Mouse (Mus musculus): ENCODE data around the gene Mycl.
"Not testable (repeated sequence)": the region's sequence is repeated elsewhere in the genome, so short reads cannot be mapped to it uniquely, and the experiment has no call there.

Mycl gene

DNA sequence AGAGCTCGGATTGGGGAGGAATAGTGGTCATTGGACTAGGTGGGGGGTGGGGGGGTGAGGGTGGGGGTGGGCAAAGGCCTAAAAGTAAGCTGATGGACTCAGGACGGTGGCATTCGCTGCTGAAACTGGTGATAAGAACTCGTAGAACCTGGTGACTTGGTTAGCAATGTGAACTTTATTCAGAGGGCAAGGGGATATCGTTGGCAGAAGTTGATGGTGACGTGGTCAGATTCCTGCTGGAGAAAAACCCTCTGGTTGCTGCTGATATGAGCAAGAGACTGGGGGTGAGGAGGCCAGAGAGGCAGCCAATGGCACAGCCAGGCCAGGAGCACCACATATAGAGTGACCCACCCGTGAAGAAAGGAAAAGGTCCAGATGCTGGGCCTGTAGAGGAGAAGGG, 14.2 kb upstream of the Mycl start:
- in situ Hi-C loops (cut with MboI, MseI): no loop called here

GRCm38 (mm10) chr4:122981930-122982329, 13.5 kb upstream of the Mycl start:
- in situ Hi-C loops (cut with MboI, MseI): no loop called here

DNA sequence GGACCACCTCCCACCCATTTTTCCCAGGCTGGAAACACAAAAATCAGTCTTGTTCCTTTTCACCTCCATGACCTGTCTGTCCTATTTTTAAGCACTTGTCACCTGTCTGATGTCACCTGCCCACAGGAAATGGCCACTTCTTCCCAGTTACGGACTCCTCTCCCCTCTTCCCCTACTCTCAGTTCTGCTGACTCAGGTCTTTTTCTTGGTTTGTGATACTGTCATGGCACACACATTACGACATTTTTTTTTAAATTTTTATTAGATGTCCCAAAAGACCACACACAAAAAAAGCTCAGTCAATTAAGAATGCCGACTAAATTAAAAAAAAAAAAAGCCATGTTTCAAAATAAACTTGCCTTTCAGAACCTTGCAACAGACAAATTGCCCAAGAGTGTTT, 12.9 kb upstream of the Mycl start:
- in situ Hi-C loops (cut with MboI, MseI): no loop called here

- in situ Hi-C loops (cut with MboI, MseI): no loop called here
These were observed 11.8 kb upstream of the Mycl start for GRCm38 (mm10) chr4:122983486-122984261.

DNA sequence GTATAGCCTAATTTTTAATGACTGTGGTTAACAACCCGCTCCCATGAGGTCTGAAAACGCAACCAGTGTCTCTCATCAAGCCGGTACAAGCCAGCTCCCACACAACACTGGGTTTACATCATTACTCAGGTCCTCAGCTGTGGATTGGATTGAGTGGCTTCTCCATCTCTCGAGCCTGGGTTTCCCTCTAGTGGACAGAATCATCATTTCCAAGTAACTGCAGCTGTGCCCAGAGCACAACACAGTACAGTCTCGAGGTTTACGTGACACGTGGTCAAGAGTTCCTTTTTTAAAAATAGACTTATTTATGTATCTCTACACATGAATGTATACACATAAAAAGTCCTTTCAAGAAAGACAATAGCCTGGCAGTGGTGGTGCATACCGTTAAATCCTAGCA, 10.3 kb upstream of the Mycl start:
- in situ Hi-C loops (cut with MboI, MseI): loop anchor here (5.0 kb wide), 1 partner anchor 73 kb away; no protein-coding TSS in a partner anchor

DNA sequence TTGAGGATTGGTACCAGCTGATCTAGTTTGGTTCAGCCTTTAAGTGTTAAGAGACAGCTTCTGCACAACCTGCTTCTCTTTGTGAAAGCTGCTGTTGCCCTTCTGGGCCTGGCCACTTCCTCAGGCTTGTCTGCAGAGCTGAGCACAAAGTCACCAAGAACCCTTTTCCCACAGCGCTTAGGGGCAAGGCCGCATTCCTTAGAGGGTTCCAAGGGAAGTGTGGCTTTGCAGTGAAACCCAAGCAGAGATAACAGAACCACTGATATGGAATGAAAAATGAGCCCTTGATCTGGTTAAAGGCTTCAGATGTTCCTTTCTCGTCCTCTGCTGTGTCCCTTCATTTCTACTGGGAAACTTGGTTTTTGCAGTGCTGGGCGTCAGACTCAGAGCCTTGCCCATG, 8.0 kb upstream of the Mycl start:
- in situ Hi-C loops (cut with MboI, MseI): loop anchor here (5.0 kb wide), 1 partner anchor 75 kb away; no protein-coding TSS in a partner anchor

GRCm38 (mm10) chr4:122988004-122988403, 7.4 kb upstream of the Mycl start:
- in situ Hi-C loops (cut with MboI, MseI): loop anchor here (5.0 kb wide), 1 partner anchor 76 kb away; no protein-coding TSS in a partner anchor

- in situ Hi-C loops (cut with MboI, MseI): no loop called here
These were observed 4.3 kb upstream of the Mycl start for GRCm38 (mm10) chr4:122991177-122991576.

GRCm38 (mm10) chr4:122992276-122992675, 3.2 kb upstream of the Mycl start:
- in situ Hi-C loops (cut with MboI, MseI): no loop called here

GRCm38 (mm10) chr4:122996221-122996617, 767 bp downstream of the Mycl start:
- in situ Hi-C loops (cut with MboI, MseI): loop anchor here (5.0 kb wide), 1 partner anchor 86 kb away; no protein-coding TSS in a partner anchor

- in situ Hi-C loops (cut with MboI, MseI): loop anchor here (5.0 kb wide), 1 partner anchor 86 kb away; no protein-coding TSS in a partner anchor
These were observed 1.3 kb downstream of the Mycl start for GRCm38 (mm10) chr4:122996618-122997381.

- in situ Hi-C loops (cut with MboI, MseI): loop anchor here (5.0 kb wide), 1 partner anchor 84 kb away; no protein-coding TSS in a partner anchor
These were observed 3.2 kb downstream of the Mycl start for GRCm38 (mm10) chr4:122998537-122999262.

GRCm38 (mm10) chr4:122999263-122999691, 3.8 kb downstream of the Mycl start:
- in situ Hi-C loops (cut with MboI, MseI): loop anchor here (5.0 kb wide), 1 partner anchor 83 kb away; no protein-coding TSS in a partner anchor

GRCm38 (mm10) chr4:123000130-123000529, 4.7 kb downstream of the Mycl start:
- in situ Hi-C loops (cut with MboI, MseI): no loop called here

DNA sequence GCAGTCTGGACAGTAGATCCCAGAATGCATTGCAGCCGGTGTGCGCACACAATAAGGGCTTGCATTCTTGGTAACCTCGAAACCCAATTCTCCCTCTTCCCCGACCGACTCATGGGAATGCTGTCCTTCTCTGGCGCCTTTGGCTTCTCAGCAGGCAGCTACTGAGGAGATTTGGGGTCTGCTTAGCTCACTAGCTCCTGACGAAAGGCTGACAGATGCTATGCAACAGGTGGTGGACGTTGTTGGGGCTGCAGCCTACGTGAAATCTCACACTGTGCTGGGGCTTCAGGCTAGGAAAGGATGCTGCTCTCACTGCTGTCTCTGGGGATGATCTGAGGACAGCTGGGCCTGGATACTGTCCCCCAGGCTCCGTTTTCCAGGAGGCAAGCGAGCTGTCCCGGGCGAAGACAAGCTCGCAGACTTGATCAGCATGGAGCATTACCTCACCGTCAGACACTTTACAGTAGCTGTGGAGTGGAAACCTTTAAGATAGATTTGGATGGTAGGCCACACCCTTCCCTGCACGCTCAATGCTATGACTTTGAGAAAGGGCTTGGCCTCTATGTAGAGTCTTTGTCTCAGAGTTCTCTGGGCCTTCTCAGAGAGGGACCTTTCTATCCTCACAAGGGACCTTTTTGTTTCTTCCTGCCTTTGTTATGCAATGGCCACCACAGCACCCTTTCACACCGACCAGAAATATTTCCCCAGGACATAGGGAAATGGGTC, 5.3 kb downstream of the Mycl start:
- in situ Hi-C loops (cut with MboI, MseI): no loop called here

DNA sequence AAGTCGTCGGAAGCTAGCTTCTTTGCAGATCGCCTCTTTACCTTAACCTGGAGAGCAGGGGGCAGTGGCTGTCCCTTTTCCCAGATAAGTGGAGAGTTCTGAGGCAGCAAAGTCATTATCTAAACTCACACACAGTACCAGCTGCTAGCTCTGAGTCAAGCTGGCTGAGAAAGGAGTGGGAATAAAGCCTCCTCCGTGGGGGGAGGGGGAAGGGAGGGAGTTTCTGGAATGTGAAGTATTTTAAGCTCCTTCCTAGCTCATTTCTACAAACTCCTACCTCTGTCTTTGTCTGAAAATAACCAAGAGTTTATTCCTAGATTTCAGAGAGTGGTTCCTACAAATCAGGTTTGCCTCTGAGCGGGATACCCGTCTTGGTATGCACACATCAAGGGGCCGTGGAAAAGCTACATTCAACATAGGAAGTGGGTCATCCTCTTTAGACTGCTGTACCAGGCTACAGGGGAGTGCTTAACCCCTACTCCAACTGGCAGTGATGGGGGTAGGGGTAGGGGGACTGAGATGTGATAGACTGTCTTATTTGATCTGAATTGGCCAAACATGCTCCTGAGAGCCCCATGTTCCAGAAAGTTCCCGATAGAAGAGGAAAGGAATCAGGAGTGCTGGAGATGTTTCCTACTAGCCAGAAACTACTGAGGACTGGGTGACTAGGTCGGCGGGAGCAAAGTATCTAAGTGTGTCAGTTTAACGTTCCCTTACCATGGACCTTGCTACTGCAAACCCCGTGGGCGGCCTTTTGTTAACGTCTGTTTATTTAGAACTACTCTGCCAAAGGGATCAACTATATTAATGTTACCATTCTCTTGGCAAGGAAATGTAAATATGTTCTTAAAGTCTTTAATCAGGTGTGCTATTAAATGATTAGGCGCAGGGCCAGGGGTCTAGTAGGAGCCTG, 9.9 kb downstream of the Mycl start:
- in situ Hi-C loops (cut with MboI, MseI): no loop called here

DNA sequence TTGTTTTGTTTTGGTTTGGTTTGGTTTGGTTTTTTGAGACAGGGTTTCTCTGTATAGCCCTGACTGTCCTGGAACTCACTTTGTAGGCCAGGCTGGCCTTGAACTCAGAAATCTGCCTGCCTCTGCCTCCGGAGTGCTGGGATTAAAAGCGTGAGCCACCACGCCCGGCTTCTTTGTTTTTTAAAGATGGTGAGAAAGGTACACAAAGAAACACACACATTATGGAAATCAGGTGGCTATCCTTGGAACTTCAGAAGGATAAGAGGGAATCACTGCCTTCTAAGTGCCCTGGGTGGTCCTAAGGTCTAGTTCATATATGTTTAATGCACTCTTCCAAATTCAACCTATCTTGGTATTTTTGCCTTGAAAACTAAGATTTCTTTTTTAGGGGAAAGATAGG, 17.0 kb downstream of the Mycl start:
- in situ Hi-C loops (cut with MboI, MseI): not testable (repeated sequence)

DNA sequence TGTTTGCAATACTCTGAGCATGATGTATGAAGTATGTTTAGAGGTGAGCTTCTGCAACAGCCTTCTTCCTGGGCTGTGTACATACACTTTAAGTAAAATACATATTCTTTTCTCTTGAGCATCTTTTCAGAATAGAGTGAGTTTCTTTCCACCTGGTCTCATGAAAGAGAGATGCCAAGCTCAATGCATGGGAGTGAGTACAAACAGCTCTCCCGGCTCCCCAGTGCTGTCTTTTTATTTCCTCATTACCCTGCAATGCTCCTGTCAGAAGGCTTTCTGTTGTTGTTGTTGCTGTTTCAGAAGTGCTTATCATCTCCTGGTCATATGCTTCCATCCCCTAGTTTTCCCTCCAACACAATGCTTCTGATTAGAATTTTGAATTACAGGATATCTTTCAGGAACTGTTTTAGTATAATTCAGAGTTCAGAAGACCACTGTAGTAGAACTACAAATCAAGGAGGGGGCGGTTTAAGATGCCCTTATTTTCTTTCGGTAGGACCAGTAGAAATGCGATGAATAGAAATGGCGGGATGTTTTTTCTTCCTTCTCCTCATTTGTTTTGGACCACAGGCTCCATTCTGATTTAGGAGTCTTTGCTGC, 18.0 kb downstream of the Mycl start:
- in situ Hi-C loops (cut with MboI, MseI): no loop called here

DNA sequence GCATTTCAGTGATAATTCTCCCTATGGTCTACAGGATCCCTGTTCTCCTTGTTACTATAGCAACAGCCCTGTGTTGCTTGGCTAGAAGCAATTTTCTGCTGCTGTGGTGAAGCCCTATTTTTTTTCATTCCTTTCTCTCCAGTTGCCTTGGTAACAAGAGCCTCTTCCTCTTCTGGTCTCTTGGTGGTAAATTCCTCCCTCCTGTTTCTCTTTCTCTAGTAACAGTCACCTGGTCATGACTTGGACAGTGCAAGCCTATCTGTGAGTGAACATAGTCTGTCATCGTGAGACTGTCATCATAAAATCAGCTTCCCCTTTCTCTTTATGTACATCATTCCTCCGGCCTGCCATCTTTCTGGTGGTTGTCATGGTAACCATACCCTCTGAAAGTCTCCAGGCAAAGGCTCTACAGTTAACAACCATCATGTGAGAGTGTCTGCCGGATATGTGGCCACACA, 18.5 kb downstream of the Mycl start:
- in situ Hi-C loops (cut with MboI, MseI): no loop called here
